Comparison of ENCODE assay signal across 8 mouse cellular contexts in the genomic region with DNA sequence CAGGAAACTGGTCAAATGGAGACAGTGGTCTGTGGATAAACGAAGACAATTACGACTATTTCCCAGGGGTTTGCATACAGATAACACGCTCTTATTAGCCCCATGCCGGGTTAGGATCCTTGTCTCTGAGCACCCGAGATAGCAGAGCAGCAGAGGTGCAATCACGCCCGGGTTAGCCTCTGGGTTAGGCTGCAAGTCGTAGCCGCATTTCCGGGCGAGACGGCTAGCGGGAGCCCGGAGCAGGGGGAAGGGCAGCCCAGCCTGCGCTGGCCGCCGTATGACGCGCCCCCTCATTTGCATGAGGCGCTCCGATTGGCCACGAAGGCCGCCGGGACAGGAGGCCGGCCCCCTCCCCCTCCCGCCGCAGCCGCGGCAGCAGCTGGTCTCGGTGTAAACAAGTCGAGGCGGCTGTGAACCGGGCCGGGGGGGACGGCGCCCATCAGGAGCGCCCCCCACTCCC. TPM values are rescaled to one million over a fixed set of nuclear protein-coding genes. Genes with fewer than 3 reads are reported as not detected.
DNase-seq lines count a peak whose midpoint lies in the region; ATAC-seq and TF ChIP-seq lines count a peak whose summit lies in the region.

Gene Ypel3 (plus strand): TSS at position 358 of the 460 bp plus-strand sequence.

- peak within 1 kb of the TSS; percentile 66 for H3K4me3 ChIP-seq in brown adipose tissue, adult 24 weeks (ENCODE audit: insufficient read depth, low read depth, low read length)
- peak within 1 kb of the TSS; percentile 74 for H3K4me3 ChIP-seq in heart, embryonic 12.5 days
- peak within 1 kb of the TSS; percentile 70 for H3K4me3 ChIP-seq in kidney, postnatal 0 days (replicated peaks; ENCODE audit: low read depth, low read length)
- H3K4me3 ChIP-seq in liver, embryonic 12.5 days, result peak within 1 kb of the TSS; percentile 76
- peak within 1 kb of the TSS; percentile 63 for H3K4me3 ChIP-seq in stomach, embryonic 15.5 days (replicated peaks)

- H3K27me3 ChIP-seq in heart, embryonic 12.5 days (replicated peaks), result no peaks in the 10 kb centered on the region
- no peaks in the 10 kb centered on the region for H3K27me3 ChIP-seq in kidney, postnatal 0 days (ENCODE audit: insufficient read depth, low read length)
- no peaks in the 10 kb centered on the region for H3K27me3 ChIP-seq in liver, embryonic 12.5 days (replicated peaks)
- H3K27me3 ChIP-seq in stomach, embryonic 15.5 days (replicated peaks), result no peaks in the 10 kb centered on the region

- WGBS in heart, embryonic 12.5 days, result under 1% methylated on average over 32 of the region's 37 CpGs
- 1% methylated on average over 29 of the region's 37 CpGs for WGBS in kidney, postnatal 0 days
- WGBS in liver, embryonic 12.5 days (ENCODE audit: insufficient replicate concordance), result 0% methylated on average over 37 of the region's 37 CpGs
- WGBS in stomach, embryonic 15.5 days, result under 1% methylated on average over 36 of the region's 37 CpGs

- peak within 1 kb of the TSS; percentile 65 for H3K27ac ChIP-seq in brown adipose tissue, adult 24 weeks (replicated peaks; ENCODE audit: low read depth, low read length)
- H3K27ac ChIP-seq in heart, embryonic 12.5 days (ENCODE audit: poor library complexity, severe bottlenecking), result peak within 1 kb of the TSS; percentile 76
- peak within 1 kb of the TSS; percentile 91 for H3K27ac ChIP-seq in kidney, postnatal 0 days
- peak within 1 kb of the TSS; percentile 91 for H3K27ac ChIP-seq in liver, embryonic 12.5 days
- peak within 1 kb of the TSS; percentile 86 for H3K27ac ChIP-seq in stomach, embryonic 15.5 days

- DNase-seq in kidney, postnatal 0 days (ENCODE audit: low spot score), result peak; percentile 96
- peak; percentile 93 for DNase-seq in naive thymus-derived CD4-positive, alpha-beta T cell, adult 2 months (ENCODE audit: low read depth)

- TF ChIP-seq CTCF in kidney, postnatal 0 days (IDR thresholded peaks at IDR 0.05; ENCODE audit: low read depth), result no peak

- H3K4me2 ChIP-seq in heart, embryonic 12.5 days, result peak within 1 kb of the TSS; percentile 94
- H3K4me2 ChIP-seq in kidney, postnatal 0 days (ENCODE audit: low read length), result peak within 1 kb of the TSS; percentile 91
- H3K4me2 ChIP-seq in liver, embryonic 12.5 days, result peak within 1 kb of the TSS; percentile 92
- peak within 1 kb of the TSS; percentile 90 for H3K4me2 ChIP-seq in stomach, embryonic 15.5 days

- H3K9me3 ChIP-seq in heart, embryonic 12.5 days (replicated peaks), result no peaks in the 10 kb centered on the region
- H3K9me3 ChIP-seq in kidney, postnatal 0 days (replicated peaks; ENCODE audit: low read length), result no peaks in the 10 kb centered on the region
- H3K9me3 ChIP-seq in liver, embryonic 12.5 days (replicated peaks), result no peaks in the 10 kb centered on the region
- H3K9me3 ChIP-seq in stomach, embryonic 15.5 days, result no peaks in the 10 kb centered on the region

- H3K36me3 ChIP-seq in heart, embryonic 12.5 days, result peaks cover 28% of the 10 kb centered on the region
- H3K36me3 ChIP-seq in kidney, postnatal 0 days (ENCODE audit: insufficient read depth, low read length), result peaks cover 6% of the 10 kb centered on the region; the same call in 1 of the 2 replicates
- peaks cover 26% of the 10 kb centered on the region for H3K36me3 ChIP-seq in liver, embryonic 12.5 days
- H3K36me3 ChIP-seq in stomach, embryonic 15.5 days, result 0 out of 2 replicates have a peak, but pooled peaks cover 2% of the 10 kb centered on the region

- peaks cover 15% of the 10 kb centered on the region for H3K4me1 ChIP-seq in brown adipose tissue, adult 24 weeks (ENCODE audit: control insufficient read depth, insufficient read depth, insufficient read length, low read length)
- H3K4me1 ChIP-seq in heart, embryonic 12.5 days (replicated peaks), result peaks cover 41% of the 10 kb centered on the region
- H3K4me1 ChIP-seq in kidney, postnatal 0 days (replicated peaks; ENCODE audit: insufficient read depth, low read length), result peaks cover 27% of the 10 kb centered on the region
- H3K4me1 ChIP-seq in liver, embryonic 12.5 days, result peaks cover 75% of the 10 kb centered on the region
- H3K4me1 ChIP-seq in stomach, embryonic 15.5 days, result peaks cover 45% of the 10 kb centered on the region

- ATAC-seq in CD4-positive, CD25-positive, alpha-beta regulatory T cell, adult 4 months, result peak; percentile 89
- peak; percentile 93 for ATAC-seq in erythroid progenitor cell, adult 5-6 weeks (replicated peaks; ENCODE audit: low FRiP score, poor library complexity, severe bottlenecking)
- ATAC-seq in heart, embryonic 12.5 days (ENCODE audit: insufficient number of reproducible peaks, low FRiP score), result peak; percentile 93
- ATAC-seq in kidney, postnatal 0 days (replicated peaks; ENCODE audit: low FRiP score, low read depth), result peak; percentile 88
- ATAC-seq in liver, embryonic 12.5 days, result peak; percentile 91
- peak; percentile 92 for ATAC-seq in stomach, embryonic 15.5 days (ENCODE audit: insufficient read depth, low FRiP score, low read depth)

- H3K9ac ChIP-seq in heart, embryonic 12.5 days, result peak within 1 kb of the TSS; percentile 96
- H3K9ac ChIP-seq in kidney, postnatal 0 days (ENCODE audit: low read depth, low read length), result peak within 1 kb of the TSS; percentile 96
- H3K9ac ChIP-seq in liver, embryonic 12.5 days, result peak within 1 kb of the TSS; percentile 98
- H3K9ac ChIP-seq in stomach, embryonic 15.5 days, result peak within 1 kb of the TSS; percentile 75

RNA-seq across cellular contexts. Expression of gene Ypel3, which starts in this region (rescaled TPM):
- polyA plus RNA-seq in CD4-positive, CD25-positive, alpha-beta regulatory T cell, adult 4 months (2017; shearing (Covaris generic)), result 10 to 100 TPM; 58.4 to 83.8 TPM
- polyA plus RNA-seq in brown adipose tissue, adult 24 weeks (2012; ENCODE audit: insufficient read depth, insufficient read length, missing spikeins), result 156 and 157 TPM in 2 replicates
- 182 and 256 TPM in 2 replicates for total RNA-seq in erythroid progenitor cell, adult 5-6 weeks (2015; ENCODE audit: low replicate concordance)
- total RNA-seq in erythroid progenitor cell, adult 5-6 weeks (2017; ENCODE audit: low replicate concordance), result 61.6 and 74.1 TPM in 2 replicates
- polyA plus RNA-seq in heart, embryonic 12.5 days (2016; fragmentation: Nextera tagmentation; extraction: Ambion mirVana), result 74.8 and 78.7 TPM in 2 replicates
- polyA plus RNA-seq in kidney, postnatal 0 days (2015; fragmentation: Nextera tagmentation; extraction: Ambion mirVana), result 158 and 188 TPM in 2 replicates
- polyA plus RNA-seq in liver, embryonic 12.5 days (2016; fragmentation: Nextera tagmentation; extraction: Ambion mirVana), result 77.2 and 78.5 TPM in 2 replicates
- polyA plus RNA-seq in stomach, embryonic 15.5 days (2015; fragmentation: Nextera tagmentation; extraction: Ambion mirVana), result 81.9 and 93.0 TPM in 2 replicates

Comparison
In these comparisons a context has a peak if more than half of its experiments do, and no peak if none do; other contexts are left out.
1. Peak in every context shown above with its lines: DNase-seq, ATAC-seq, H3K4me3 ChIP-seq and H3K27ac ChIP-seq.